Mouse (Mus musculus) kidney, adult 9 months (tissue): Measurements from ENCODE around the gene Vmn1r52.
"Not testable (repeated sequence)": the region's sequence is repeated elsewhere in the genome, so short reads cannot be mapped to it uniquely, and the experiment has no call there.

Experiments used
- DNase-seq: peaks from one replicate; pipeline ENCODE4 v3.0.0; 2022

The Vmn1r52 gene

GRCm38 (mm10) chr6:90174508-90174907 lies at the start of gene Vmn1r52:
Vmn1r52 (plus strand) TSS chr6:90174808.
- no peak for DNase-seq

DNA sequence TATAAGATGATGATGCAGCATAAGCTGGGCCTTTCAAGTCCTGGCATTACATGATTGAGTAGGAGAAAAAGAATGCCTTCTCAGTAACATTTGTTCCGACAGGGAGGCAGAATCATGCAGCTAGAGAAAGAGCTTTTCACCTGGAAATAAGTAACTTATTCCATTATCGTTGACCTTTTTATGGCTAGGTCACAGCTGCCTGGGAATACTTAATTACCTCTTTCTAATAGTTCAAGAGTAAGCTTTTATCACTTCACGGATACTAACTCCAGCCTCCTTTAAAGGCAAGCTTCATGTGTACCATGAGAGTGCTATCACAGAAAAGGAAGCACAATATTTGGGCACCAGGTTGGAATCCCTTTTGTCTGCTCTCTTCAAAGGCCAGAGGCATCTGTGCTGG lies 14.5 kb upstream of the Vmn1r52 start:
- DNase-seq, result peak; percentile 10

- DNase-seq, result not testable (repeated sequence)
Measured at GRCm38 (mm10) chr6:90202493-90202892, 27.9 kb downstream of the Vmn1r52 start, which contains the start of gene V1ra8. V1ra8 (plus strand) TSS chr6:90202793.

GRCm38 (mm10) chr6:90224338-90224737 lies 49.7 kb downstream of the Vmn1r52 start, which contains the start of gene Vmn1r53:
Vmn1r53 (minus strand) TSS chr6:90224438.
- no peak for DNase-seq
